Mouse (Mus musculus) c-Kit-positive CD71-positive TER-119-negative erythroid progenitor cells, embryonic 14.5 days (primary cell): ENCODE data around the gene Skp2.

Experiments used
- DNase-seq: peaks from one replicate; pipeline ENCODE4 v3.0.0-alpha.2; 2013; ENCODE audit warnings: low read depth

Skp2 gene

DNA sequence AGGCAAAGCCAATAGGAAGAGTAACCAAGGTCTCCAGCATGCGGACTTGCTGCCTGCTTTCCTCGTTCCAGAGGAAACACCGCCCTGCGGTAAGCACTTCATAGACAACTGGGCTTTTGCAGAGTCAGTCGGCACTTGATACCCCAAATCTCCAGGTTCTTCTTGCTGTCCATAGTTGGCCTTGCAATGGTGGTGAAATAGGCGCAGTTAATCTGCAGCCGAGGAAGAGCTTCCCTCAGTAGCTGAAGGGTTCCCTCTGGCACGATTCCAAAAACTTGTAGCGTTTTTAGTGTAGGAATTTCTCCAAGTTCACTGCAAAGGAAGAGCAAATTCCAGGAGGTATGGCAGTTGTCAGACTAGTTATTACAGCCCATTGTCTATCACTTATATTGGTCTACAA, 41.7 kb downstream of the Skp2 start:
- no peak for DNase-seq

DNA sequence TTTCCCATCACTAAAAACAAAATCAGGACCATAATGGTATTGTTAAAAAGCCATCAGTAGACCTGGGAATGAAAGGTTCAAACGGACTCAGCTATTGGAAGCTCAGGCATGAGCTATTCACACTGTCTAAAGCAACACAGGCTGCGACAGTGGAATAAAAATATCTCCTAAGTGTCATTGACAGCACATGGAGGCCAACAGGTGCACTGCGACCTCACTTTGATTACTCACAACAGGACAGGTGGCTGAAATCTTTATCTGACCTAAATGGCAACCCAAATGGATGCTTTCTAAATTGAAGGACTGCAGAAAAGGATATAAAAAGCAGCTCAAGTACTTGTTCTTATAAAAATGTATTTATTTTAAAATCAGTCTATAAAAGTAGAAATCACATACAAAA, 43.6 kb downstream of the Skp2 start:
- DNase-seq, result no peak

DNA sequence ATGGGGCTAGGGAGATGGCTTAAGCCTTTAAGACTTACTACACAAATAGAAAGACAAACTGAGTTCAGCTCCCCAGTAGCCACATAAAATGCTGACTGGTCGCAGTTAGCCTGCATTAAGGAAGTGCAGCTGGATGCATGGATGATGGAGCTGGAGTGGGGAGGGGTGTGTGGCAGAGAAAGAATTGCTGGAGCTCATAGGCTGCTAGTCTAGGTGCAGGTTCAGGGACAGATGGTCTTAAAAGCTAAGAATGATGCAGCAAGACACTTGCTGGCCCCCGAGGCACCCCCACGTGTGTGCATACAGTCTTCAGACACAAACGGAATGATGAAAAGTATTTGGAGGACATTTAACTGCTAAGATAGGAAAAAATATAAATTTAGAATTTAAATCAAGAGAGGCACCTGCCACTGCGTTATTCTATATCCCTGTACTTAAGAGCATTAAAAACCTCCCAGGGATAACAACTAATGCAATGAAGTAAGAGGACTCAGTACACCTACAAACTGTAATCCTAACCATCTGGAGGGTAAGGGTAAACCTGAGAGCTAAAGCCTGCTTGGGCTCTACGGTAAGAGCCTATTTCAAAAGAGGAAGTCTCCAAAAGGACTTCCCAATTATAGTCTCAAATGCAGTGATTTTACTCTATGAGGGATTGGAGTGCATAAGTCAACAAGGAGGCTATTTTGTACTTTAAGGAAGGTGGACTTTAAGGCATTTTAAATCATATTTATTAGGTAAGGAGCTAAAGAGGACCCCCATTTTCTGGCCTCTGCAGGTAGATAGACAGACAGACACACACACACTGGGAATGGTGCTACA, 44.5 kb downstream of the Skp2 start:
- no peak for DNase-seq

DNA sequence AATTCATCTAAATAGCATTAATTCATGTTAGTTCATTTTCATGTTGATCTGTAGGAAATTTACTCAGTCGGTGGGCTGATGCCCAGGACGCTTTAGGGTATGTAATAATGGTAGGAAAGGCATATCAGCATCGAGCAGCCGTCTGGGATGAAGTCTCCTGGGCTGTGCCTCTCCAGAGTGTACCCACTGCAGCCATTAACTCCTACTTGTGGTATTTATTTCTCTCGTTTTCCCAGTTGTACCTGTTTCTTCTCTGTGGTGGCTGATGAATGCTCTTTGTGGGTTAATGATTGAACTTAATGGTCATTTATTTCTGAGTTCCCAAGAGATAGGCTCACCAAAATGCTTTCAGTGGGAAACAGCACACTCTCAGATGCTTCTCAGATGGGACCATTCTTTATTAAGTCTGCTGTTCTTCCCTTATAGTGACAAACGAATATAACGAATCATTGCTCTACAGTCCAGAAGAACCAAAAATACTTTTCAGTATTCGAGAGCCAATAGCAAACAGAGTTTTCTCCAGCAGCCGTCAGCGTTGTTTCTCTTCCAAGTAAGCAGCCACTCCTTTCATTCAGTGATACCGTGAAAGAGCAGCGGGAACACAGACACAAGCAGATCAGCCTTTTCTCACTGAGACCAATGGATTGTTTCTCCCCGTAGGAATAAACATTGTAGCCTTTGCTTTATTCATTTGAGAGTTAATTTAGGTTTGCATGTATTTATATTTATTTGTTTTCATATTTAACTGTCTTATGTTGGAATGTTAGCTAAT, 48.7 kb downstream of the Skp2 start:
- DNase-seq, result no peak

DNA sequence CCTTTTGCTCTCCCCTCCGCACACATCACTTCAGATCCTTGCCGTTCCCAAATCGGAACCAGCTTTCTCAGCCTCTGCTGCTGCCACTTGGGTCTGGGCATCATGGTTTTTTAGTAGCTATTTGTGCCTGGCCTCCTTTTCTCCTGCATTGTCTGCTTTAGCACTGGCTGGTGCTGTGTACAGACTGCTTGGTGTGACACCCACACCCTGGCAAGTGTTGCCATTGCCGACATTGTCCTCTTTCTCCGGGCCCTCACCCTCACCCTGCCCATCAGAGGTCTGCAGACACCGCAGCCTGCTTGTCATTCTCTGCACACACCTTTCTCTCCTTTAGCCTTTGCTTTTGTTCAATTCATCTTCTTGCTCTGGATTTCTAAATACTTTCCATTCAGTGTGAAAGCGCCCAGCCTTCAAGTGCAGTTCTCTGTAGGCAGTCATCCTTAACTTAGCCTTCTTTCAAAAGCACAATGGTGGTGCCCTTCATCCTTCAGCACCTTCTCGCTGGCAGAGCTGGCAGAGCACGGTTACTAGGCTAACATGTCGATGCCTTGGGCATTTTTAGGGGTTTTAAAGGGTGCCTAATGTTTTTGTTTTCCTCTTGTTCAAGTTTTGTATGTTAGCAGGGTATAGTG, 54.7 kb downstream of the Skp2 start:
- DNase-seq, result no peak

DNA sequence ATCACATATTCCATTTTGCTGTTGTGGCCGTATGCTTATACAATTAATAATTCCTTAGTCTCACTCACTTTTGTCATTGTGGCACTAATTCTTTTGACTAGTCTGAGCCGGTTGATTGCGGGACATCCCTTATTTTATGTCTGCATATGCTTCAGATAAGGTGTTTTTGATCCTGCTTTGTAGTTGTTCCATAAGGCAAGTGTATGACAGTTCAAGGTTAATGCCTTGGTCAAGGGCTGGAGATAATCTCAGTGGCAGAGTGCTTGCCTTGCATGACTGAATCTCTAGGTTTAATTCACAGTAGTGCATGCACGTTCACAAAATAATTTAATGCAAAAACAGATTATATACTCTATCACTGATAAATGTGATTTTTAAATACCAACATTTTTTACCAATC, 58.4 kb downstream of the Skp2 start:
- no peak for DNase-seq

DNA sequence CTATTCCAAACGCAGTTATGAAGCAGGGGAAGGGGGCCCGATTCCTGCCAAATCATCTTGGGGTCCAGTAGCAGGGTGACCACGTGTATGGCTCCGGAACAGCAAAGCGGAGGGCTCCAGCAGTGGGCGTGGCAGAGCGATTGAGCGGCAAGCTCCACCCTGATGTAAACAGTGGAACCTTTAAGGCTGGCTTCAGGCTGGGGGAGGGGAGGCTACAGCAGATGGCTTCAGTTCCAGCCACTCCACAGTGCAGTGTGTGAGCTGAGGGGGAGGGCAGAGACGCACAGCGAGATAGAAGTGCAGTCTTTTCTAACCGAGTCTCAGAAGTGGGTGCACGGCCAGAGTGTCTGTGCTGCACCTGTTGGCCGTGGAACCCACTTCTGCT, 60.9 kb downstream of the Skp2 start:
- DNase-seq, result no peak

DNA sequence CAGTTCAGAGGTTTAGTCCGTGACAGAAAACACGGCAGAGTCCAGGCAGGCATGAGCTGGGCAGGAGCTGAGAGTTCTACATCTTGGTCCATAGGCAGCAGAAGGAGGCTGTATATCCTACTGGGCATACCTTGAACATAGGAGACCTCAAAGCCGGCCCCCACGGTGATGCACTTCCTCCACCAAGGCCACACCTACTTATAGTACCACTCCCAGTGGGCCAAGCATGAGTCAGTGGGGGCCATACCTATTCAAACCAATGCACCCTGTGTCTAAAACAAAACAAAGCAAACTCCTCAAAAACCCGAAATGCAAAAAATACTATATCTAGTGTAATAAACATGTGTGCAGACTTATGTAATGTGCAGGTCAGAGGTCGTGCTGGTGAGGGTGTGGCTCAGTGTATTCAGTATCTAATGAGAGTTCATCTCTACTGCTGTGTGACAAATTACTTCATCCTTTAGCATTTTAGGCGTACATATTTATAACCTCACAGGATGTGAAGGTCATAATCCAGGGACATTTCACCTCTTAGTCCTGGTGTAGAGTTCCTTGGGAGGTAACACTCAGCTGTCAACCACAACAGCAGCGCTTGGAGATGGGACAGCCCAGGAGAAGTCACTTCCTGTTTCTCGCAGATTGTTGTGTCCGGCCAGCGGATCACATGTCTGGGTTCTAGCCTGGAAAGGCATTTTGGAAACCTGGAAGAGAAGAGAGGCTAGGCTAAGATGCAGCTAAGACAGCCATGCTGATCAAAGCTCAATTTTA, 61.4 kb downstream of the Skp2 start:
- no peak for DNase-seq

DNA sequence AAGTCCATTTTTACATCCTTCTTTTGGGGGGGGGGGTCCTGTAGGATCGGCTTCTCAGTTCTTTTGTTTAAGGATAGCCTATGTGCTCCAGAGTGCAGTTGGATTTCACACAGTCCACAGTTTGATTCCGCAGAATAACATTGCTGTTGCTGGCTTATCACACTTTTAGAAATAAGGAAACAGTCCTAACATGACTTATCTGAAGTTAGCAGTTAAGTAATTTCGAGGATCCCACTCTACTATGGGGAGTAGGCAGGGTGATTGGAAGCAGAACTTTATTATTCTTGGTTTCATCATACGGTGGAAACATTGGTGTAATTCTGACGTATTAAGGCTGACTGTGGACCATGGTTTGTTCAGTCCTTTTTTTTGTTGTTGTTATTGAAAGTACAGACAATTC, 64.6 kb downstream of the Skp2 start:
- DNase-seq, result no peak

DNA sequence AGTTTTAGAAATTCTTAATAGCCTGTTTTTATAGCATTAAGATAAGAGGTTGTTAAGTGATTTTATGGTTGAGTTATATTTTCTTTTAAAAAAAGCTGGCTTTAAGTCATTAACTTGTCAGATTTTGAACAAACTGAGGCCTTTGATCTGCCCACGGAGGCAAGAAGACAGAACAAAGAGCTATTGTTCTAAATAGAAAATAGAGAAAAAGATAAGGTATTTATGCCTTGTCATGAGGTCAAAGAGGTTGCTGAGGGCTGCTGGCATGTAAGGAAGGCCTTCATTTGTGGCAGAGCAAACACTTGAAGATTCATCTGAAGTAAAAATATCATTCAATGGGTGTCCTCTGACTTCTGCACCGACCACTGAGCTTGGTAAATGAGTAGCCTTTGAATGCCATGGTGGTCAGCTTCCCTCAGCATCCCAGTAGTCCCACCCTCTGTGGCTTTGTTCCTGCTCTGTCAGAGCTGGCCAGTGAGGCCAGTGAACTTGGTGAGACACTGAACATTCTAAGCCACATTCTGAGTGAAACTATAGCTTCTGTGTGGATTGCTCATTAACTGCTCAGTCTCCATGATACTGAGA, 66.0 kb downstream of the Skp2 start:
- DNase-seq, result no peak

DNA sequence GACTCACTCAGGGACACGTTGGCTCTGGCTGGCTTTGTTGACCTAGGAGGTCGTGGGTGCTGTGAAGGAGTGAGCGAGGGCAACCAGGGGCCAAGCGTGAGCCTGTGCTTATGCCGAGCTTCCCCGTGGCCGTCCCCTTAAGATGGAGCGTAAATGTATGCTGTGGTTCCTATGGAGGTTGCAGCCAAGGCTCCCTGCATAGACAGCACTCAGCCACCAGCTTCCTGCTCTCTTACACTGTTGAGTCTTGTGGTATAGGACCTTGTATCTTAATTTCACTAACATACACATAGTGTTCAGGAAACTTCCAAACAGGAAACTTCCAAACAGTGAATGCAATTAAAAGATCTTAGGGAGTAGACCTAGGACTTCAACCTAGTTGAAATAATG, 66.5 kb downstream of the Skp2 start:
- DNase-seq, result no peak

DNA sequence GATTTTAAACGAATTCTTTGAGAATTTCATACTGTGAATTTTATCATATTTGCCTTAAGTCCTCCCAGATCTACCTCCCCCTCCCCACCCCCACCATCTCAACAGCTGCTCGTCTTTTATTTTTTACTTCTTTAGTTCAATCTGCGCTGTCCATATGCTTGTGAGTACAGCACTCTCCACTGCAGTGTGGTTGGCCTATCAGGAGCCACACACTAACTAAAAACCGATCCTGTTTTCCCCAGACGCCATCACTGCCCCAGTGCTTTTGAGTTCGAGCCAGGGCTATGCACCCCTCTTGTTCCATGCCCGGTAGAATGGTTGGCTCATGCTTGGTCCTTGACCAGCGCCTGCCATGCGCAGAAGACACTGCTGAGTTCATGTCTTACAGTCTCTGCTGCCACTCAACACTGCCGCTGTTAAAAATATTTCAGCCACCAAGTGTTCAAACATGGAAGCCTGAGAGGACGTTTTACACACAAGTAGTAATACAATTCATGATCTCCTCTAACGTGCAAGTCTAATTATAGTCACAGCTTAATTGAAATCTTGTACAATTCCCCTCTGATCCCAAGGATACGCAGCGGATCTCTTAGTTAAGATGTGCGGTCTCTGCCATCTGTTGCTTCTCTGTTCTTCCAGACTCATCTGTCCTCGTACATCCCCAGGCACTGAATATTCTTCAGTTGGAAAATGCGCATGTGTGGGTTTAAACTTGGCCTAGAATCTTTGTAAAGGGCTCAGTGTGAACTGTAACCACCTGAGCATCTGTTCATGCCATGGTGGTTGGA, 67.1 kb downstream of the Skp2 start:
- DNase-seq, result no peak

DNA sequence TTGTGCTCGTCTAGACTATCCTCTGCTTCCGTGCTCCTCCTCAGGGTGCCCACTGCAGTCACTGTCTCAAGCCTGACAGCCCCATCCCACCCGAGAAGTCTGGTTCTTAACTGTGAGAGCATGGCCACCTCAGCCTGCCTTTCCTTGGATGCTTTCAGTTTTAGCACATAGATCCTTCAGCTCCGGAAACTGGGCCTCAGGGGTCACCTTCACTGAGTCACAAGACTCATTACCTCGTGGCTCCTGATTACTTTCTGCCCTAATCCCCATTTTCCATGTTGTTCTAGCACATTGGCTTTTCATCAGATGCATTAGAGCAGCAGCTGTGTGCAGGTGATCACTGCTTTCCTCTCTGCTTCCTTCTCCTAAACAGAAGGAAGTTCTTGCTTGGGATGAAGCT, 67.8 kb downstream of the Skp2 start:
- no peak for DNase-seq

DNA sequence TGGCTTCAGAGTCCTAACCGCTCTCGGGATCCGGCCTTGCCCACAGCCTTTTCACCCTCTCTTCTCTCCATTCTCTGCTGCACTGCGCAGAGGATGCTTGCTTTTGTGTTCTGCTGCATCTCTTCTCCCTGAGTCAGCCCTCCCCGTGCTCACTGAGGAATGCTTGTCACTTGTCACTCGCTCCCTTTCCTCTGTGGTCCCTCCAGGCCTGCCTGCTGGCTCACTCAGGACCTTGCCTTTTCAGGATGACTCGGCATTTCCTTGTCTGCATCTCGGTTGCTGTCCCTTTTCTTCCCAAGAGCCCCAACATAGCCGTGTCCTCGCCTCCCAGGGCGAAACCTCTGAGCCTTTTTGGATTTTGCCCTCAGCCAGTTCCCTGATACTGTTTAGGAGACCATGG, 68.4 kb downstream of the Skp2 start:
- DNase-seq, result no peak

DNA sequence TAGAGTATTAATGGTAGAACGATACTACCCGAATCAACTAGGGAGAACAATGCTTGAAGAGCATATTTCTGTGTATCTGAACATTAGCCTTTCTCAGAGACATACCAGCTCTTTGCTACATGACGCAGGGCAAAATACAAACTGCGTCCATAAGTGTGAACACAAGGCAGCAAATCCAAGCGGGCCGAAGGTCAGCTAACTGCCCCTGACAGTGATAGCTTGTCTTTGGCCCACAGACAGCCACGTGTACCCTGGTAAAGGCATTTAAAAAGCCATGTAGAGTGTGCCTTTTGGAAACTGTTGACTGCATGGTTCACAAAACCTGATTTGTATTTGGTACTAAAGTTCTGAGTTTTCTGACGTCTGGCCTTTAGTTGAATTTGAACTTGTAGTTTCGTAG, 72.5 kb downstream of the Skp2 start:
- no peak for DNase-seq

DNA sequence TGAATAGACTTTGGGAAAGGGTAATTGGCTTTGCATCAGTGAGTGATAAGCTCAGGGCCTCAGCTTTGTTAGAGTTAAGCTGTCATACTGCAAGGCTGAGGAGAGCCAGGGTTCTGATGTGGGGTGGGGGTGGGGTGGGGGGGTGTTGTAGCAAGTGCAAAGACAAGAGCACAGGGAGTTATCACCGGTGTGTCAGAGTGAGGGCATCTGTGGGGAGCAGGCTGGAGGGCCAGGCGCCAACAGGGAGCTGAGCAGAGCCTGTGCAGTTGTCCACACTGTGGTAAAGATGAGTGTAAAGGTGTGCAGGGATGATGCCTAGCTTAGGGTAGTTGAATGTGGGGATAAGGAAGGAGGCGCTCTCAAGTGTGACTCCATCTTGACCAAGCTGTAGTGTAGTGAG, 73.9 kb downstream of the Skp2 start:
- DNase-seq, result no peak

DNA sequence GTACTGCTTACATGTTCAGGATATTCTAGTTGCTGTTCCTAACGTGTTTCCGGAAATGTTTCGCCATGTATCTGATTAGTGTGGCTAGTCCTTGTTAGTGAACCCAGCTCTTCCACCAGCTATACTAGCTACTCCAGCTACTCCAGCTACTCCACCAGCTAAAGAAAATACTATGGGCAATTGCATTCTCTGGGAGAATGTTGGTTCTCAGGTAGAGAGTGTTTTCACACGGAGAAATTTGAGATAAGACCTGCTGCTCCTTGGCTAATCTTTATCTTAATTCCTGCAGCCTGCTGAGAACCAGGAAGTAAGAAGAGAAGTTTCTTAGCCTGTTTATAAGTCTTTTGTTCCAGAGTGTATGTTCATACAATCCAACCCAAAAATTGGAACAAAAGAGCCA, 75.0 kb downstream of the Skp2 start:
- DNase-seq, result no peak

DNA sequence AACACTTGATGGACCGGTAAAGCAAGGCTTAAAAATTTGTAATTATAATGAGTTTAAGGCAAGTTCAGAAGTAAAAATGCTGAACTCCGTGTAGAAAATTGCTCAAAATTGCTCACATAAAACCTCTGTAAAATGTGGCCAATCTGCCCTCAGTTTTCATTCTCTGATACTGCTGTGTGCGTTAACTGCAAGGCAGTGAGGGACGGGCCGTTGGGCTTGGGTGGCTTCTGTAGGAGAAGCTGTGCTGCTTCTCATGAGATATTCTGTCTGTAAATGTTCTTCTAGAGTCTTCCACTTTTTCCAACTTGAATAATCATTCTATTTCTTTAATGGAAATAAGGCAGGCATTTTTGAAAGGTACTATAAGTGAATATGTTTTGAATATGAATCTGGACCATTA, 75.6 kb downstream of the Skp2 start:
- DNase-seq, result no peak

DNA sequence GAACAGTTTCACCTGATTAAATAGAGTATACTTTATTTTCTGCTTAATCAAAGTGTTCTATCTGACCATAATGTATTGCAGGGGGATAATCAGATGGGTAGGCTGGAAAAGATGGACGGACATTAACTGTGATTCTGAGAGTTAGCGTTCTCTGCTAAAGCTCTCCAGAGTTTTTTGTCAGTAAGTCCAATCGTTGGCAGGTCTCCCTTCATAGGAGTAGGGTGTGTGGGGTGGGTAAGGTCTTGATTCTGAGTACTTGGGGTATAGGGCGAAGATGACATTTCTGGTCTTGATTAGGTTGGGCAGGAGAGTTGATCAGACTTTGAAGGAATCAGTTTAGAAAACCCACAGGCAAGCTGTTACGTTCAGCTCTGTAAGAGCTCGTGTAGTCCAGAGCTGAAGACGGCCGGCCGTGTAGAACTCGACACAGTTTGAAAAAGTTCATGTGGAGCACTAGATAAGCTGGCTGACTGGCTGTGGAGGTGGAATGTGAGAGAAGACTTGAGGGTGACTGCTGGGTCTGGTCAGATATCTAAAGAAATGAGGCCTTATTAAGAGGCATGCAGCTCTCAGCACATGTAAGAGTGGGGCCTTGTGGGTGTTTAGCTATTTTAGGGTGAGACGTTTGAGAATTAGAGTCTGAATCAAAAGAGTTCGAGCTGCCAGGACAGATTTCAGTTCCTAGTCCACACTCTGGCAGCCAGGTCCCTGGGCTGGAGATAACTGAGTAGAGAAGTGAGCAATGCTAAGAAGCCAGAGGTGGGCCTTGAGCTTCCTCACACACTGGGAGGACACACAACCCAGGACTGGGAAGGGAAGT, 76.5 kb downstream of the Skp2 start:
- no peak for DNase-seq

DNA sequence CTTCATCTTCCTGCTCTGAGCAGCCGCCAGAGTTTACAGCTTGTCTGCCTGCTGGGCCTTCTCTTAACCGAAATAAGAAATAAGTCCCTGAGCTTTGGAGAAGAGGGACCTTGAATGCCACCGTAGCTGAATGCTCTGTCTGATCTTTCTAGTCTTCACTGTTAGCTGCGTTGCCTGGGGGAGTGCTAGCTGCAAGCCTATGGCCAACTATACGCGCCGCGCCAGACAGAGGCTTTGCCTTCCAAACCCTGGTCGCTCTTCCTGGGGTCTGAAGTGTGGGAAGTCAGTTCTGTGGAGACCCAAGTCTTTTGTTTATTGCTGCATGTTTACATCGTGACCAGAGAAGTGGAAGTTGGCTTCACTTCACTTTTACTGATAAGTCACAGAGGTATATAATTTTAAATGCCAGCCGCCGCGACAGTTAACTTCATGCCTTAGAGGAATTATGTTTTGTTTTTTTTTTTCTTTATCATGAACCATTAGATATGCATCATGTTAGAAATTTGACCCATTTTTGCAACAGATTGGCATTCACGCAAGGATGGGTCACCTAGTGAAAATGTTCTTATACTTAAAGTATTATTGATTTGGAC, 79.5 kb downstream of the Skp2 start:
- DNase-seq, result no peak
